Mouse (Mus musculus) hindbrain, embryonic 15.5 days (tissue): ENCODE data around the gene Tmem144. TPM values are rescaled to one million over a fixed set of nuclear protein-coding genes. Genes with fewer than 3 reads are reported as not detected.
A peak's percentile ranks its signal among the peaks of the same experiment; 100 is the strongest.

Source experiments
- ATAC-seq: fragments of 200-750 bp; cut with Nextera tagmentation; 2 replicates; pipeline ENCODE4 v1.8.0; 2017; ENCODE audit warnings: low read depth, moderate number of reproducible peaks, moderate TSS enrichment; ENCODE audit not compliant: low FRiP score
- H3K27ac ChIP-seq: fragments of 300-500 bp; sonication (generic); replicated peaks from 2 replicates; pipeline ENCODE4 v1.5.1; 2015; ENCODE audit warnings: mild to moderate bottlenecking, inconsistent platforms
- H3K27me3 ChIP-seq: fragments of 300-500 bp; sonication (generic); 2 replicates; pipeline ENCODE4 v1.6.1; 2015; ENCODE audit warnings: control low read depth, inconsistent platforms
- H3K36me3 ChIP-seq: fragments of 300-500 bp; sonication (generic); 2 replicates; pipeline ENCODE4 v1.6.1; 2015; ENCODE audit warnings: control low read depth, inconsistent platforms
- H3K4me1 ChIP-seq: fragments of 300-500 bp; sonication (generic); replicated peaks from 2 replicates; pipeline ENCODE4 v1.6.1; 2015; ENCODE audit warnings: control low read depth, inconsistent platforms
- H3K4me2 ChIP-seq: fragments of 300-500 bp; sonication (generic); 2 replicates; pipeline ENCODE4 v1.6.1; 2015; ENCODE audit warnings: moderate library complexity, mild to moderate bottlenecking, inconsistent platforms
- H3K4me3 ChIP-seq: fragments of 300-500 bp; sonication (generic); 2 replicates; pipeline ENCODE4 v1.5.1; 2015; ENCODE audit warnings: mild to moderate bottlenecking, inconsistent platforms
- H3K9ac ChIP-seq: fragments of 300-500 bp; sonication (generic); 2 replicates; pipeline ENCODE4 v1.6.1; 2015; ENCODE audit warnings: inconsistent platforms
- H3K9me3 ChIP-seq: fragments of 300-500 bp; sonication (generic); 2 replicates; pipeline ENCODE4 v1.6.1; 2016; ENCODE audit warnings: control low read depth, inconsistent platforms
- WGBS: fragments of 180-500 bp; shearing (Covaris S2); methylation state at CpG from one replicate; pipeline ENCODE4 v1.1.7; 2015; 5-methylcytosine and 5-hydroxymethylcytosine counted together
- polyA plus RNA-seq: library from polyadenylated mRNA; unstranded; fragments of >200 nt; fragmentation: Nextera tagmentation; extraction: Ambion mirVana; gene quantifications from 2 replicates; pipeline ENCODE4 v1.2.1, GENCODE M21; 2015

Tmem144 gene
- polyA plus RNA-seq, 1 experiment from 2014 or later: 1.5 TPM

- H3K4me3 ChIP-seq: no peak overlapping the region
- H3K4me1 ChIP-seq: no peaks in the 10 kb centered on the region
- H3K36me3 ChIP-seq: no peaks in the 10 kb centered on the region
- ATAC-seq: no peak
- no peaks in the 10 kb centered on the region for H3K9me3 ChIP-seq
- no peak overlapping the region for H3K4me2 ChIP-seq
- 62% methylated on average over 3 of the region's 3 CpGs for WGBS
- no peaks in the 10 kb centered on the region for H3K27me3 ChIP-seq
- no peak overlapping the region for H3K9ac ChIP-seq
- no peak overlapping the region for H3K27ac ChIP-seq
Measured at GRCm38 (mm10) chr3:79790324-79790723, 62.2 kb downstream of the Tmem144 start.

GRCm38 (mm10) chr3:79789554-79789953, 63.0 kb downstream of the Tmem144 start:
- Histone ChIP-seq H3K4me1 (no peaks in the 10 kb centered on the region), H3K36me3 (no peaks in the 10 kb centered on the region), H3K4me3 (no peak overlapping the region), H3K4me2 (no peak overlapping the region), H3K9ac (no peak overlapping the region), H3K27me3 (no peaks in the 10 kb centered on the region), H3K9me3 (no peaks in the 10 kb centered on the region), H3K27ac (no peak overlapping the region)
- ATAC-seq: no peak
- 75% methylated on average over 4 of the region's 4 CpGs for WGBS

- no peak for ATAC-seq
- 75% methylated on average over 6 of the region's 6 CpGs for WGBS
- Histone ChIP-seq H3K4me1 (no peaks in the 10 kb centered on the region), H3K9me3 (no peaks in the 10 kb centered on the region), H3K4me3 (no peak overlapping the region), H3K27ac (no peak overlapping the region), H3K4me2 (no peak overlapping the region), H3K36me3 (no peaks in the 10 kb centered on the region), H3K9ac (no peak overlapping the region), H3K27me3 (no peaks in the 10 kb centered on the region)
Measured at GRCm38 (mm10) chr3:79788959-79789358, 63.6 kb downstream of the Tmem144 start.

DNA sequence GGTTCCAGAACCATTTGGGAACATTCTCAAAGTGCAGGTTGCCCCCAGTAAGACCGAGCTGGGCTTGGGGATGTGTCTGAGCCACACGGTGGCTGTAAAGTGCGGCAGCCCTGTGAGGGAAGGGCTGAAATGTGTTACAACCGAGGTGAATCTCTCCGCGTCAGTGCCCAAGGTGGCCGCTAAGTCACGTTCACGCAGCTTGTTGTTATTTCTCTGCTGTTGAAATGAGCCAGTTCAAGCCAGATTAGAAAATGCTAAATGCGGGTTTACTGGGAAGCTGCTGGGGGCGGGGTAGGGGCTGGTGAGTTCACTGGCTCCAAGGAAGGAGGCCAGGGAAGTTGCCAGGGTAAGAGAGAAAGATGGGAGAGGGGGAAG, 68.2 kb downstream of the Tmem144 start:
- Histone ChIP-seq H3K9ac (no peak overlapping the region), H3K9me3 (no peaks in the 10 kb centered on the region), H3K4me2 (peak overlapping the region; percentile 42), H3K4me1 (no peaks in the 10 kb centered on the region), H3K27ac (no peak overlapping the region), H3K36me3 (no peaks in the 10 kb centered on the region), H3K4me3 (no peak overlapping the region), H3K27me3 (no peaks in the 10 kb centered on the region)
- 20% methylated on average over 11 of the region's 11 CpGs for WGBS
- ATAC-seq: no peak

DNA sequence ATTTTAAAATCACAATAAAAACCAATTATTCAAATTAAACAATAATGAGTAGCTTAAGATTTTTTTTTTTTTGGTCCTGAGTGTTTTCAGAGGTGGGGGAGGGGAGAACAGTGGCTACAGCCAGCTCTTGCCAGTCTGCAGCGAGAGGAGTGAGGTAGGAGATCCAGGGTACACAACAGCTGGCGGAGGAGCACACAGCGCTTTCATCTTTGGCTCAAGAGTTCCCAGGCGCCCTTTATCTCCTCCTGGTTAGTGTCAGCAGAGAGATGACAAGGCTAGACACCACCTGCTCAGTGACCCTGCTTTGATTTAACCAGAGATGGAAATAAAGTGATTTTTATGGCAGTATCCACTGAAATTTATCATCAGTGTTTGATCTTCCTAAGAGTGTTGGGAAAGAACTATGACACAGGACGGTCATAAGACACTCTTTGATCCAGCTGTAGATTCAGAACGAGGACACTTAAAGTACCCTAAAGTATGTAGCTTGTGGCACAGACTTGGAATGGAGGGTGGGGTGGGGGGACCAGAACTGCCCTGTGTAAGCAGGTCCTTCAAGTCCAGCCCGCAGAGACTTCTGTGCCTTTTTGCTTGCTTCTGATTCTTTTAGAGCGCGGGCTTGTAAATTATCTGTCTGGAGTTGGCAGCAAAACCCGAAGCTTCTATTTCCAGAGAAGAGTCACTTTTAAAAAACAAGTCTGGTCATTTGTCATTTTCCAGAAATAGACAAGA, 68.8 kb downstream of the Tmem144 start:
- H3K4me3 ChIP-seq: no peak overlapping the region
- H3K9me3 ChIP-seq: no peaks in the 10 kb centered on the region
- no peak overlapping the region for H3K9ac ChIP-seq
- no peak for ATAC-seq
- no peaks in the 10 kb centered on the region for H3K4me1 ChIP-seq
- 60% methylated on average over 10 of the region's 10 CpGs for WGBS
- peak overlapping the region; percentile 42 for H3K4me2 ChIP-seq
- H3K27ac ChIP-seq: no peak overlapping the region
- H3K27me3 ChIP-seq: no peaks in the 10 kb centered on the region
- no peaks in the 10 kb centered on the region for H3K36me3 ChIP-seq

DNA sequence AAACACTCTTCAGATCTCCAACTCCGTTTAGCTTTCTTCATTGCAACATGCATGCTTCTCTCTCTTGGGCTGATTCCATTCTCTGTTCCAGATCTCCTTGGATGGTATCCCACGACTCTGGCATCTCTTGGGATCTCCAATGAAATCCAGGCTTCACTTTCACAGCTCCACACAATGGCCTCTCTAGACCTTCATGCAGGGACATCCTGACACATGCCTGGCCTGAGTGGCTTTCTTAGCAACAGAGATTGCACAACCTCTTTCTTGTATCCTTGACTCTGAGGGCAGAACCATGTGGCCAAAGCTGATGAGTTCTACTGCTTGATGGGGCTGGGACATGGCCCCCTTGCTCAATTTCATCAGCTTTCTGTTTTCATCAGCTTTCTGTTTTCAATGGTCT, 79.9 kb downstream of the Tmem144 start:
- Histone ChIP-seq H3K4me3 (no peak overlapping the region), H3K9ac (no peak overlapping the region), H3K4me2 (no peak overlapping the region), H3K9me3 (no peaks in the 10 kb centered on the region), H3K4me1 (no peaks in the 10 kb centered on the region), H3K27ac (no peak overlapping the region), H3K36me3 (no peaks in the 10 kb centered on the region), H3K27me3 (no peaks in the 10 kb centered on the region)
- 92% methylated on average over 2 of the region's 2 CpGs for WGBS
- ATAC-seq: no peak

Other genes with a start within 250 kb of the Tmem144 start
- 7.0 and 7.2 TPM in 2 replicates for gene 4930579G24Rik, start 223.7 kb downstream of the Tmem144 start, polyA plus RNA-seq
- 44.5 and 44.9 TPM in 2 replicates for gene Etfdh, start 223.3 kb downstream of the Tmem144 start, polyA plus RNA-seq
- 0.13 and 0.14 TPM in 2 replicates for gene Rxfp1, start 114.9 kb downstream of the Tmem144 start, polyA plus RNA-seq
- 2.6 and 3.3 TPM in 2 replicates for gene Fam198b, start 31.8 kb upstream of the Tmem144 start, polyA plus RNA-seq